Mouse (Mus musculus) heart, adult 2 months (tissue): ENCODE data around the gene Asxl1. TPM values are rescaled to one million over a fixed set of nuclear protein-coding genes. Genes with fewer than 3 reads are reported as not detected.

Experiments used
- DNase-seq, 2 experiments: peaks; one replicate each; pipeline ENCODE4 v3.0.0; 2021
- H3K27ac ChIP-seq: fragments of 200-600 bp; 2 replicates; pipeline ENCODE4 v1.8.1; 2022
- H3K27me3 ChIP-seq: fragments of 200-500 bp; 2 replicates; pipeline ENCODE4 v1.6.1; 2012; ENCODE audit warnings: mild to moderate bottlenecking, low read length, inconsistent platforms, mixed read lengths; ENCODE audit not compliant: control insufficient read depth, insufficient read depth
- H3K36me3 ChIP-seq: fragments of 200-500 bp; 2 replicates; pipeline ENCODE4 v1.6.1; 2012; ENCODE audit warnings: low read length, inconsistent platforms; ENCODE audit not compliant: control insufficient read depth, insufficient read depth
- H3K4me1 ChIP-seq: fragments of 200-500 bp; 2 replicates; pipeline ENCODE4 v1.6.1; 2011; ENCODE audit warnings: low read length; ENCODE audit not compliant: control insufficient read depth, insufficient read depth
- H3K4me3 ChIP-seq: fragments of 200-600 bp; 2 replicates; pipeline ENCODE4 v1.8.1; 2022
- H3K79me2 ChIP-seq: fragments of 200-500 bp; replicated peaks from 2 replicates; pipeline ENCODE4 v1.6.1; 2012; ENCODE audit warnings: mild to moderate bottlenecking, inconsistent platforms, low read length, moderate library complexity, mixed read lengths; ENCODE audit not compliant: control insufficient read depth, insufficient read depth
- H3K9ac ChIP-seq: fragments of 200-500 bp; 2 replicates; pipeline ENCODE4 v1.6.1; 2012; ENCODE audit warnings: low read depth, mild to moderate bottlenecking, control low read depth, inconsistent platforms, low read length, mixed read lengths
- CTCF ChIP-seq: fragments of 200-600 bp; IDR thresholded peaks from 2 replicates; pipeline ENCODE4 v1.8.1; 2022; ENCODE audit warnings: antibody characterized with exemption, mild to moderate bottlenecking, moderate library complexity
- EP300 ChIP-seq: fragments of 200-500 bp; IDR thresholded peaks from 2 replicates; pipeline ENCODE4 v1.6.1; 2011; ENCODE audit warnings: low read depth, low read length, control low read depth; ENCODE audit not compliant: insufficient read depth
- POLR2A ChIP-seq: fragments of 200-500 bp; IDR thresholded peaks from 2 replicates; pipeline ENCODE4 v1.6.1; 2011; ENCODE audit warnings: mild to moderate bottlenecking, low read depth, low read length, control low read depth; ENCODE audit not compliant: insufficient read depth
- WGBS: fragments of 180-500 bp; shearing (Covaris S2); methylation state at CpG from one replicate; pipeline ENCODE4 v1.1.7; 2018; 5-methylcytosine and 5-hydroxymethylcytosine counted together
- intact Hi-C: fragments of 180-260 bp; cut with DNase I; formaldehyde crosslinking; loops from one replicate; pipeline ENCODE4 v1.15.1; 2025
- polyA plus RNA-seq: library from polyadenylated mRNA; depleted of rRNA; stranded (reverse); fragments of >200 nt; gene quantifications from 2 replicates; pipeline ENCODE4 v1.2.3, GENCODE M21; 2012; rRNA removed
- total RNA-seq, 2 experiments: library from RNA; stranded (reverse); gene quantifications; 2 replicates each; pipeline ENCODE4 v1.2.3; 2021

Asxl1 gene
- total and polyA plus RNA-seq, 3 experiments: 8.0 to 21.2 (median 17.7) TPM

DNA sequence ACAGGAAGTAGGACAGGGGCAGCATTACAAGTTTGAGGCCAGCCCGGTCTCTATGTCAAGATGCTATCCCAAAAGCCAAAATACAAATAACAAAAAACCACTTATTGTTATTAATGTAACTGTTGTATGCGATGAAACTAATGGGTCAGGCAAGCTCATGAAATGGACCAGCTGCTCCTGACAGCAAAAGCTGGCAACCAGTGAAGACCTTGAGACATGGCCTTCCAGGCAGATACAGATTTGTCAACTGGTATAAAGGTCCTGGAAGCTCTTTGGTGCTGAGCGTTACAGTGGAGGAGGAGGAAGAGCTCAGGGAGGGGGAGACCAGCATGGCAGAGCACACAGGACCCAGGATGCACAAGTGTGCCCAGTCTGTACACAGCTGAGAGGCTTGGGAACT, 102.1 kb downstream of the Asxl1 start:
- H3K27ac ChIP-seq: no peak overlapping the region
- intact Hi-C loops: loop anchor here (5.0 kb wide), 1 partner anchor 285 kb away; the partner anchor contains the start of gene Tm9sf4
- WGBS: 86% methylated on average over 3 of the region's 3 CpGs

DNA sequence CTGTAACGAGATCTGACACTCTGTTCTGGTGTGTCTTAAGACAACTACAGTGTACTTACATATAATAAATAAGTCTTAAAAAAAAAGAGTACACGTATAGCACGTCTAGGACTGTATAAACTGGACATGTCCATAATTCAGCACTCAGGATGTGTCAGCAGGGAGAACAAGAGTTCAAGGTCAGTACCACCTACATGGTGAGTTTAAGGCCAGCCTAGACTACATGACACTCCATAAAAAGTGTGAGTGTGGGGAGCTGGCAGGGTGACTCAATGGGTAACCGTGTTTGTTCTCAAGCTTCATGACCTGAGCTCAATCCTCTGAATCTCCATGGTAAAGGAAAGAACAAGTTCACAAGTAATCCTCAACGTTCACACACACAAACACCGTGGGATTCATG, 102.9 kb downstream of the Asxl1 start:
- Histone ChIP-seq H3K4me3 (no peak overlapping the region), H3K27me3 (no peaks in the 10 kb centered on the region), H3K79me2 (no peaks in the 10 kb centered on the region; the same call in 1 of the 2 replicates), H3K36me3 (no peaks in the 10 kb centered on the region), H3K9ac (no peak overlapping the region), H3K27ac (no peak overlapping the region), H3K4me1 (no peaks in the 10 kb centered on the region)
- intact Hi-C loops: loop anchor here (5.0 kb wide), 1 partner anchor 286 kb away; the partner anchor contains the start of gene Tm9sf4
- no peak for DNase-seq
- TF ChIP-seq POLR2A: no peak
- TF ChIP-seq CTCF: no peak
- TF ChIP-seq EP300: no peak
- WGBS: 92% methylated on average over 6 of the region's 6 CpGs

More for the DNA sequence above, 102.1 kb downstream of the Asxl1 start:
- Histone ChIP-seq H3K4me1 (no peaks in the 10 kb centered on the region), H3K4me3 (no peak overlapping the region), H3K27me3 (no peaks in the 10 kb centered on the region), H3K9ac (no peak overlapping the region), H3K36me3 (no peaks in the 10 kb centered on the region), H3K79me2 (no peaks in the 10 kb centered on the region; the same call in 1 of the 2 replicates)
- TF ChIP-seq POLR2A: no peak
- TF ChIP-seq CTCF: no peak
- TF ChIP-seq EP300: no peak
- no peak for DNase-seq

Other genes with a start within 250 kb of the Asxl1 start
- gene Hck, start 237.4 kb upstream of the Asxl1 start, total RNA-seq: 1 to 10 TPM; 1.5 TPM
- 1.9 and 2.9 TPM in 2 replicates for gene Hck, start 237.4 kb upstream of the Asxl1 start, polyA plus RNA-seq
- 10 to 100 TPM; 43.3 to 51.8 TPM for gene Tm9sf4, start 184.5 kb upstream of the Asxl1 start, total RNA-seq
- gene Tm9sf4, start 184.5 kb upstream of the Asxl1 start, polyA plus RNA-seq: 34.5 and 48.7 TPM in 2 replicates
- gene Tspyl3, start 120.4 kb upstream of the Asxl1 start, total RNA-seq: 1 to 10 TPM in 1 of 2 experiments, under 1 TPM in 1; 0.94 to 1.2 TPM
- 2.1 and 3.0 TPM in 2 replicates for gene Tspyl3, start 120.4 kb upstream of the Asxl1 start, polyA plus RNA-seq
- 1 to 10 TPM; 3.5 to 4.1 TPM for gene Plagl2, start 104.4 kb upstream of the Asxl1 start, total RNA-seq
- 3.0 and 4.7 TPM in 2 replicates for gene Plagl2, start 104.4 kb upstream of the Asxl1 start, polyA plus RNA-seq
- 10 to 100 TPM; 12.6 to 13.3 TPM for gene Pofut1, start 104.3 kb upstream of the Asxl1 start, total RNA-seq
- gene Pofut1, start 104.3 kb upstream of the Asxl1 start, polyA plus RNA-seq: 12.1 and 17.7 TPM in 2 replicates
- 1 to 10 TPM; 7.7 to 8.2 TPM for gene Kif3b, start 54.4 kb upstream of the Asxl1 start, total RNA-seq
- gene Kif3b, start 54.4 kb upstream of the Asxl1 start, polyA plus RNA-seq: 3.8 and 6.6 TPM in 2 replicates
- not detected for gene 4930404H24Rik, start 147.0 kb downstream of the Asxl1 start, total RNA-seq
- gene 4930404H24Rik, start 147.0 kb downstream of the Asxl1 start, polyA plus RNA-seq: not detected in 2 replicates
- gene Nol4l, start 184.1 kb downstream of the Asxl1 start, total RNA-seq: 1 to 10 TPM; 3.5 to 4.4 TPM
- gene Nol4l, start 184.1 kb downstream of the Asxl1 start, polyA plus RNA-seq: 3.9 and 4.0 TPM in 2 replicates